Mouse (Mus musculus) embryonic fibroblast, embryonic 13.5 days (primary cell): Measurements from ENCODE around the gene BC051142.

Experiments used
- CTCF ChIP-seq: IDR thresholded peaks from 2 replicates; pipeline ENCODE4 v1.5.1; 2011; ENCODE audit warnings: mild to moderate bottlenecking, control low read depth, low read length, moderate library complexity, borderline replicate concordance; ENCODE audit not compliant: insufficient read depth
- POLR2A ChIP-seq: IDR thresholded peaks from 2 replicates; pipeline ENCODE4 v1.6.1; 2011; ENCODE audit warnings: low read depth, mild to moderate bottlenecking, control low read depth, low read length, moderate library complexity

- TF ChIP-seq POLR2A (no peak), CTCF (peak; percentile 40; the same call in 1 of the 2 replicates)
These were observed 49.2 kb upstream of the BC051142 start for GRCm38 (mm10) chr17:34349429-34349828.
